Mouse (Mus musculus): ENCODE data around the gene Mrpl52.

Mrpl52 gene

GRCm38 (mm10) chr14:54471467-54471866, 44.8 kb downstream of the Mrpl52 start:
- DNase-seq (ENCODE audit: low read depth, low spot score), result no peak

DNA sequence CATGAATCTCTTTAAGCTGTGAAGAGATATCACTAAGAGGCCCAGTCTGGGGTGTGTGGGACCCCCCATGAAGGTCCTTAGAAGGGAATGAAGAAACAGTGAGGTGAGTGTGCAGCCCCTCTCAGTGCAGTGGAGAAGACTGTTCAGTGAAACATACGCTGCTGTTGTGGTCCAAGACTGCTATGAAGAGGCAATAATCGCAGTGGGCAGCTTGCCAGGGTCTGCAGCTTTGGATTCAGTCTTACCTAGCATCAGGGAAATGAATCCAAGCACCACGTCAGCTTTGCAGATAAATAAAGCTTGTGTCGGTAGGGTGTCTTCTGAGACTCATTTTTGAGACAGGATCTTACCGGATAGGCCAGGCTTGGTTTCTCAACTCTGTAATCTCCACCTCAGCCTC, 46.0 kb downstream of the Mrpl52 start:
- no peak for DNase-seq (ENCODE audit: low read depth, low spot score)

- DNase-seq (ENCODE audit: low read depth, low spot score), result no peak
Measured at GRCm38 (mm10) chr14:54474744-54475143, 48.0 kb downstream of the Mrpl52 start.

DNA sequence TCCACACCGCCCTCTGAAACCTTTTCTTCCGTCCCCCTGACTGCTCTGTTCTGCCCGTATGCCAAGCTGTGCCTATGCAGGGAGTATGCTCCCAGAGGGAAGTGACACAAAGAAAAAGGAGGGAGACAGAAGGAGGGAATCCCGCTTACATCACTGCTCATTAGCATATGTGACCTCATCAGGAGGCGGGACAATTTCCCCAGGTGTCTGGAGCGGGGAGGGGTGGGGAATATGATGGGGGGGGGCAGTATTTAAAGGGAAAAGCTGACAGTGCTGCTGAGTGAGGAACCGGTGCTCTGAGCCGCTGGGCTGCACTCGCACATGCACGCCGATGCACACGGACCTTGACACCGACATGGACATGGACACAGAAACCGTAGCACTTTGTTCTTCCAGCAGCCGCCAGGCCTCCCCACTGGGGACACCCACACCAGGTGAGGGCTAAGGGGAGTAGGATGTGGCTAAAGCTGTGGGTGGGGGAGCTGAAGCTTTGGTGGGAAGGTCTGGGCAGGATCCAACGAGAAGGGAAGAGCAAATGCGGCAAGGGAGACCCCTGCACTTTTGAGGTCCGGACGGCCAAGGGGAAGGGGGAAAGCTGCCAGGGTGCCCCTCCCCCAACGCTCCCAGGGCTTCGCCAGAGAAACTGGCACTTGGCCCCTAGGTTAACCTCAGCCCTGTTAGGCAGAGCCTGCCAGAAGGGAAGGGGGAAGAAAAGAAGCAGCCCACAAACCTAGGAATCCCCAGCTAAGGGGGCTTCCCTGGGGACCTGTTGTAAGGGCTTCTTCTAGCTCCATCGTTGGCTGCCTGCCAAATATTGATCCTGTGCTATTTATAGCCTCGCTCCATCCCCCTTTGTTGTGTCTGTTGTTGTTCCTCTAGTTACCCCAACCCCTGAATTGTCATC, 49.5 kb downstream of the Mrpl52 start, which contains the start of gene Rem2:
TSS of gene Rem2 (plus strand) at position 160 of the 904 bp plus-strand sequence.
- DNase-seq (ENCODE audit: low read depth, low spot score), result peak; percentile 83

GRCm38 (mm10) chr14:54477172-54477909, 50.6 kb downstream of the Mrpl52 start:
- no peak for DNase-seq (ENCODE audit: low read depth, low spot score)

Data from telencephalon, adult 2 months (tissue).